Mouse (Mus musculus): ENCODE measurements around the gene Krt8.
"Not testable (repeated sequence)": the region's sequence is repeated elsewhere in the genome, so short reads cannot be mapped to it uniquely, and the experiment has no call there.

Gene Krt8

DNA sequence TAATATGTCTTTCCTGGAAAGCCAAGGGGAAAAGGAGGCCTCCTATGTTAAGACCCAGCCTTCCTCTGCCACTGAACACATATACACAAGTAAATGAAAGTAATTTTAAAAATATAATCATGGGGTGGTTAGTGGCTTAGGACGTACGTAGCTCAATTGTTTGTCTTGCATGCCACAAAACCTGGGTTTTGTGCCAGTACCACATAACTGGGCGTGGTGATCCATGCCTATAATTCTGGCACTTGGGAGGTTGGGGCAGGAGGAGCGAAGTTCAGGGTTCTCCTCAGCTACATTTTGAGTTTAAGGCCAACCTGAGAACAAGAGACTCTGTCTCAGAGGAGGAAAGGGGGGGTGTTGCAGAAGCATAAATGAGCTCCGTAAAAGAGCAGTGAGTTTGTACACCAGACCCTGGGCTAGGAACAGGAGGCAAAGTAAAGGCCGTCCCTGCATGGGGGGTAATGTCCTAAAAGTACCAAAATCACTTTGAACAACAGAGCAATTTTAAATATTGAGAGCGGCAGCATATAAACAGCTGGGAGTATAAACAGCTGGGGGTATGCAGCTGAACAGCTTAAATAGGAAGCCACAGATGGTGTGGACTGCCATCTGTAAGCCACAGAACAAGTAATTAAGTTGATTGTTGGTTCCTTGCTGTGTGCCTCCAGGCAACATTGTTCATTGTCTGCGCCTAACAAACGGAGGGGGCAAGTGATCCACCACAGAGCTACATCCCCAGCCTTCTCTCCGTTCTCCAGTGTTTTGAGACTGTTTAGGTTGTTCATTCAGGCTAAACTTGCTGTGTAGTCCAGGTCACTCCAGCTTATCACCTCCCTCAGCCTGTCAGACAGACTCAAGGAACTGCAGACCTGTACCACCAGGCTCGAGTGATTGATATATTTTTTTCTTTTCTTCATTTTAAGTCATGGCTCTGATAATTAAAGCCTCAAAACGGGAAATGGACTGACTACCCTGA, 3.1 kb upstream of the Krt8 start:
- DNase-seq (ENCODE audit: low spot score in 2 of 2) = no peak

DNA sequence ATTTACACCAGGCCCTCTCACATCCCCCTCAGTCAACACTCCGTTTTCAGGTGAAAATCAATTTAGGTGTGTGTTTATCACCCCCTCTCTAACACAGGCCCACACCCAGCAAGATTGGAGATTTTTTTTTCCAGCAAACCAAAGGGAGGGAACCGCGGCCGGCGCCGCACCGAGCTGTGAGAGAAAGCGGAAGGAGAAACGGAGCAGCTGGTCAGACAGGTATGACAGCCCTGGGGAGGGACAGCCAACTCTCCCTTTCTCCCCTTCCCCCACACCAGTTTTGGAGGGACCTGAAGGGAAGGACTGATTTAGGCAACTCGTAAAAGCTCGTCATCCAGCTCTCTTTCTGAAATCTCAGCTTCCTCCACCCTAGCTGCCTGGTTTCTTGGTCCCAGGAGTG, 2.0 kb upstream of the Krt8 start:
- DNase-seq (ENCODE audit: low spot score in 2 of 2) = no peak

DNA sequence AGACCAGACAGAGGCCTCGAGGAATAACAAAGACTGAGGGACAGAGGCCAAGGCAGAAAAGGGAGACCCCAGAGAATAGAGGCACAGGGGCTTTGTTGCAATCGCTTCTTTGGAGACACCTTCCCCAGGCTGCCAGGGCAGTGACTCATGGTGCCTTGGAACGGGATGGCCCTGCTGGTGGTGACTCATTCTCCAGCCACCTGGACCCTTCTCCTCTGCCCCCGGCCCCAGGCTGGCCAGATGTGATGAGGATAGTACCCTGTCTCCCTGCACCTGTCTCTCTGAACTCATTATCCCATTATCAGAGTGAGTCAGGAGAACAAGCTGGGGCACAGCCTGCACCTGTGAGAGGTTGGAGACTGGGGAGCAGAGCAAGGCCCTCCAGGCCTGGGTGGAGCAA, 1.0 kb upstream of the Krt8 start:
- DNase-seq (ENCODE audit: low spot score in 2 of 2) = no peak

DNA sequence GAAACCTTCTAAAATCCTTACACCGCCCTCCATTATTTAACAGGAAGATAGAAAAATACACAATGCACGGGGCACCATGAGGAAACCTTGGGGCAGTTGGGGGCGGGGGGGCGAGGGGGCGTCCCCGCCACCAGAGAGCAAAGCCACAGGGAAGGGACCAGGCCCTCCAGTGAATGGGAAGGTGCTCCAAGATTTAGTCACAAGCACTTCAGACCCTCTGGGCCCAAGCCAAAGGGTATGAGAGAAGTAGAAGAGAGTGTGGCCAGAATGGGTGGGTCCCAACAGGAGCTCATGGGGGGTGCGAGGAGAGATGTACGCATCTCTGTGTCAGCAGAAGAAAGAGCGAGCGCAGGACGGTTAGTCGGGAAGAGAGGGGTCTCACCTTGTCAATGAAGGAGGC, 766 bp downstream of the Krt8 start:
- no peak for DNase-seq (ENCODE audit: low spot score in 2 of 2)

DNA sequence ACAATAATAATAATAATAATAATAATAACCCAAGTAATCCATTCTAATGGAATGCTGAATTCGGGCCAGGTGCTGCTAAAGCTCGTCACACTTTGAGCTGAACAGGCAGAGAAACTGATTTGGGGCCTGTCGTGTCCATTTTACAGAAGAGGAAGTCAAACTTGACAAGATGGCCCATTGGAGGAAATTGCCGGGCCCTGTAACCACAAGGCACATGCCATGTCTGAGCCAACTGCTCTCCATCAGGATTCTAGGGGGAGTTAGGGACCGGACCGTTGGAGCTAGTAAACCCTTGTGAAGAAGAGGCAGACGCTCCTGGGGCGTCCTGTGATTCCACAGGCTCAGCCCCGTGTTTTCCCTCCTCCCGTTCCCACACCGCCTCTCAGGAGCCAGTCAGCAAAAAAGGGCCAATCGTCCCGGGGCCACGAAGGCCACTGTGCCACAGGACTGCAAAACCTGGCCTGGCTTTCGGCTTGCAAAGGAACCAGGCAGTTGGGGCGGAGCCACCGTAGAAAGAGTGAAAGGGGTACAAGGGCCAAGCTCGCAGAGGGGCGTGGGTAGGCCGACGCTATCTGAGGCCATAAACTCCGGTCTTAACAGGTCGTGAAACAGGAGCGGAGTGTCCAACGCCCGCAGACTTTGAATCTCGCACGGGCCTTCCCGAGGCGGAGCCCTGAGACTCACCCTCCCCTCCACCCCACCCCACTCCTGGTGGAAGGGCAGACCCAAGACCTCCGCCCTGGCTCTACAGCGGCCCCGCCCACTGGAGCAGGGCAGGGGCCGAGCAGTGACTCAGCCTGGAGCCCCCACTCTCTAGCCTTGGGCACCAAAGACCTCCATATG, 1.4 kb downstream of the Krt8 start:
- no peak for DNase-seq (ENCODE audit: low spot score in 2 of 2)

DNA sequence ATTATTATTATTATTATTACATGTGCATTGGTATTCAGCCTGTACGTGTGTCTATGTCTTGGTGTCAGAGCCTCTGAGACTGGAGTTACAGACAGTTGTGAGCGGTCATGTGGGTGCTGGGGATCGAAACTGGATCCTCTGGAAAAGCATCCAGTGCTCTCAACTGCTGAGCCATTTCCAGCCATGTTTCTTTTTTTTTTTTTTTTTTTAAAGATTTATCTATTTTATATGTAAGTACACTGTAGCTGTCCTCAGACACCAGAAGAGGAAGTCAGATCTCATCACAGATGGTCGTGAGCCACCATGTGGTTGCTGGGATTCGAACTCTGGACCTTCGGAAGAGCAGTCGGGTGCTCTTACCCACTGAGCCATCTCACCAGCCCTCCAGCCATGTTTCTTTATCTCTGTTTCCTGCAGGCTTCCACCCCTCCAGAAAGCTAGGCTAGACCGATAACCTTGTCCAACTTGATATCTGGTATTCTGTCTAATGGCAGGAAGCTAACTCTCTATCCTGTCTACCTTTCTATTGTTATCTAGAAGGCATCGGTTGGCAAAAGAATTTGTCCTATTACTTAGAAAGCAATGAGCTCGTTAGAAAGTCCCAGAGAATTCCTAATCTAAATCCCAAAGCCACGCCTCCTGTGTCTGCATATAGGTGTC, 4.5 kb downstream of the Krt8 start:
- DNase-seq (ENCODE audit: low spot score in 2 of 2) = no peak

DNA sequence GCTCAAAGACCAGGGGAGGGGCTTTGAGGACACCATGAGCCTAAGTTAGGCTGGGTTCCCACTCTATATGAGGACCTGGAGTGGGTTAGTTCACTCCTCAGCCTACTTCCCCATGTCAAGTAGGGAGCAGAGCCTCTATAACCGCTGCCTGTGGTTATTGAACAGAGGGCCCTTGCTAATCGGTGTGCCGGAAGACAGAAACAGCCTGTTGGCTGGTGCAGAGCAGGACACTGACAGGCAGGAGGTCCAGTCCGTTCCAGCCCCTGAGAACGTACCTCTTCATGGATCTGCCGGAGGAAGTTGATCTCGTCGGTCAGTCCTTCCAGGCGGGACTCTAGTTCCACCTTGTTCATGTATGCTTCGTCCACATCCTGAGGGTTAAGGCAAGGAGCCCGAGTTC, 5.1 kb downstream of the Krt8 start:
- DNase-seq (ENCODE audit: low spot score in 2 of 2) = no peak

DNA sequence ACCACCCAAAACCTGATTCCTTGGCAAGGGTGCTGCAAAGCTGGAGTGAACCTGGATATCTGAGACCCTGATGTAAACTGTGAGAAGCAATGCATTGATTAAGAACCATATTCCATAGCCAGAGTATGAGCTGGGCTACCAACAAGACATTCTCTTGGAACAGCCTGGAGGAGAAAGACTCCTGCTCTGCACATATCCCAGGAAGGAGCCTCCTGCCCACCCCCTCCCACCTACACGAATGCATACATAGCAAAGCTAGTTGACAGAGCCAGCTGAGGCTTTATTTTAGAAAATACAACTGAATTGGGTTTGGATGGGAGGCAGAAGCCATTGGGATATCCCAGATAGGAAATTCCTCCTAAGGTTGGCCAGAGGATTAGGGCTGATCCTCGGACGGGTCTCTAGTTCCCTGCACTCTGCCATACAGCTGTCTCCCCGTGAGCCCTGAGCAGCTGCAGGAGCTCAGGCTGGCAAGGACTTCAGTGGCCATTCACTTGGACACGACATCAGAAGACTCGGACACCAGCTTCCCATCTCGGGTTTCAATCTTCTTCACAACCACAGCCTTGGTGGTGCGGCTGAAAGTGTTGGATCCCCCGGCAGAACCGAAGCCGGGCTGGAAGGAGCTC, 7.7 kb downstream of the Krt8 start:
- DNase-seq (ENCODE audit: low spot score in 2 of 2) = not testable (repeated sequence)

DNA sequence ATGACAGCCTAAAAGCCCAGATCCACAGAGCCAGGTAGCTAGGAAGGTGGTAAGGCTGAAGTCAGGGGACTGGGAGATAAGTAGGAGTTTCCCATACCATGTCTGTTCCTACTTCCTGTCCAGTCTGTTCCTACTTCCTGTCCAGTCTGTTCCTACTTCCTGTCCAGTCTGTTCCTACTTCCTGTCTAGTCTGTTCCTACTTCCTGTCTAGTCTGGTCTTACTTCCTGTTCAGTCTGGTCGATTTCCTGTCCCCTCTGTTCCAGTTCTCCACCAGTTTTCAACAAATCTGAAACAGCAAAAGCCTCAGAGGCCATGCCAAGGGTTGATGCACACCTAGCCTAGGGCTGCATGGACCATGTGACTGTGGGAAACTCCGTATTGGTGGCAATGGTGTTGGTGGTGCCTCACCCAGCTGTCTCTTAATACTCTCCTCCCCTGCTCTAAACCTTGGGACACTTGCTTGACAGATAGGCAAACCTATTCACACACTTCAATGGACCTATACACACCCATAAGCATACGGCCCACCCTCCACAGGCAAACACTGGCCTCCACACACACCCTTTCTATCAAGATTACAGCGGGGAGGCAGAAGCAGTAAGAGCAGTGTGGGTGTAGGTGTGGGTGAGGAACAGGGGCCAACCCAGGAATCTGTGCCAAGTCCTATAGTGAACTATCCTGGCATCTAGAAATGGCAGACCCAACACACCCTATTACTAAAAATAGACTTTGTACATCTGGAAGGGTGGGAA, 8.6 kb downstream of the Krt8 start:
- DNase-seq (ENCODE audit: low spot score in 2 of 2) = no peak

DNA sequence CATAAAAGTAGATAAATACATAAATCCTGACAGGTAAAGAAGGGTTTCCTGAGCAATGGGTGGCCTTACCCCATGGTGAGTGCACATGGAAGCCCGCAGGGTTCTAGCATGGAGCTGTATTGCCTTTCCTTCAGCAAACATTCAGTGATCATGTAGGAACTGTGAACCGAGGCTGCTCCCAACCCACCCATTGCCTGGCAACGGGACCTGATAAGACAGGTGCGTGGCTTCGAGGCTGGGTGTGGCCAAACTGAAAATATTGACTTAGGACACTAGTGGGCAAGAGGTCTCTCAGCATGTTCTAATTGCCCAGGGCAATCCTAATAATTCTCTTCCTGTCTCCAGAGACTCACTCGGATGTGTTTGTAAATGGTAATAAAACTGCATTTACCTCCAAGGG, 9.9 kb downstream of the Krt8 start:
- no peak for DNase-seq (ENCODE audit: low spot score in 2 of 2)

DNA sequence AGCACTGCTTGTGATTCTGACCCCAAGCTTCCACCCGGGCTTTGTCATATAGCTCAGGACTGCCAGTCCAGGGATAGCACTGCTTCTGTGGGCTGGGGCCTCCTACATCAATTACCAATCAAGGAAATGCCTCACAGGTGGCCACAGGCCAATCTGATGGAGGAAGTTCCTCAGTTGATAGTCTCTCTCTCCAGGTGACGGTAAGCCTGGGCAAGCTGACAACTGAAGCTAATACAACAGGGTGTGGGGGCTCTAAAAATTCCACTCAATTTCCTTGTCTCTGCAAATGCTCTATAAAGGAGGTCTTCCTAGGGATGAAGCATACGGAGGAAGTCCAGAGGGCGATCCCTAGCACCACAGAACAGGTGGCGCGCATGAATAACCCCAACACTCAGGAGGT, 13.3 kb downstream of the Krt8 start:
- no peak for DNase-seq (ENCODE audit: low spot score in 2 of 2)

DNA sequence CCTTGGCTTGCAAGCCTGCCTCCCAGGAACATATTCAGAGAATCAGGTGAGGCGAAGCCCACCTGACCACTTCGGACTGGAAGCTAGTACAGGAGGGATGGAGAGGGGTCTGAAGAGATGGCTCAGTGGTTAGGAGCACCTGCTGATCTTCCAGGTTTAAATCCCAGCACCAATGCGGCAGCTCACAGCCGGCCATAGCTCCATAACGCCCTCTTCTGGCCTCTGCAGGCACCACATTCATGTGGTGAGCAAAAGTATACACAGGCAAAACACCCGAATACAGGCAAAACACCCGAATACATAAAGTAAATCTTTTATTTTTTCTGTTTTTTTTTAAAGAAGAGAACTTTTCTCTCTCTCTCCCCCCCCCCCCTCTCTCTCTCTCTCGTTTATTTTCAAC, 15.6 kb downstream of the Krt8 start:
- DNase-seq (ENCODE audit: low spot score in 2 of 2) = no peak

DNA sequence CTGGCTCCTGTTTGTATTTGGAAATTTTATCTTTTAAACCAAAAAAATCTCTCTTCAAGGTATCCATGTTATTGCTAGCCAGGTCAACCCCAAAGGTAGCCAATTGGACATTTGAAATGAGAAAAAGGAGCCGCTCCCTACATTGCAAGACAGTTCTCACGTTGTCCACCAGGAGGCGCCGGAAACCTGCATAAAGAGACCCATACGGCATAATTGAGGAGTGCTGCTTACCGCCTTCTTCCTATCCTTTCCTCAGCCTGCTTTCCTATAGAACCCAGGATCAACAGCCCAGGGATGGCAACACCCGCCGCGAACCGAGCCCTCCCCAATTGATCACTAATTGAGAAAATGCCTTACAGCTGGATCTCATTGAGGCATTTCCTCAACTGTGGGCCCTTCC, 16.2 kb downstream of the Krt8 start:
- peak; percentile 83 to 90 for DNase-seq (ENCODE audit: low spot score in 2 of 2)

DNA sequence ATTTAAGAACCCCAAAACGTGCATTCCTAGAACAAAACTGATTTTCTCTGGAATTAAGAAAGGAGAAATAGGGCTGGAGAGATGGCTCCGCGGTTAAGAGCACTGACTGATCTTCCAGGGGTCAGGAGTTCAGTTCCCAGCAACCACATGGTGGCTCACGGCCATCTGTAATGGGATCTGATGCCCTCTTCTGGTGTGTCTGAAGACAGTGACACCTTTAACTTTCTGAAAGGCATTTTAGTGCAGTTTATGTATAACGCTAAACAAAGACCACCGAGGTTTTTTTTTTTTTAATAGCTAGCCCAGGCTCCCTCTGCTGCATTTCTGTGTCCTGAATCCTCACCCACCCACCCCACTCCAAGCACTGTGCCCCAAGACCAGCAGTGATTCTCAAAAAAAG, 19.5 kb downstream of the Krt8 start:
- DNase-seq (ENCODE audit: low spot score in 2 of 2) = no peak

DNA sequence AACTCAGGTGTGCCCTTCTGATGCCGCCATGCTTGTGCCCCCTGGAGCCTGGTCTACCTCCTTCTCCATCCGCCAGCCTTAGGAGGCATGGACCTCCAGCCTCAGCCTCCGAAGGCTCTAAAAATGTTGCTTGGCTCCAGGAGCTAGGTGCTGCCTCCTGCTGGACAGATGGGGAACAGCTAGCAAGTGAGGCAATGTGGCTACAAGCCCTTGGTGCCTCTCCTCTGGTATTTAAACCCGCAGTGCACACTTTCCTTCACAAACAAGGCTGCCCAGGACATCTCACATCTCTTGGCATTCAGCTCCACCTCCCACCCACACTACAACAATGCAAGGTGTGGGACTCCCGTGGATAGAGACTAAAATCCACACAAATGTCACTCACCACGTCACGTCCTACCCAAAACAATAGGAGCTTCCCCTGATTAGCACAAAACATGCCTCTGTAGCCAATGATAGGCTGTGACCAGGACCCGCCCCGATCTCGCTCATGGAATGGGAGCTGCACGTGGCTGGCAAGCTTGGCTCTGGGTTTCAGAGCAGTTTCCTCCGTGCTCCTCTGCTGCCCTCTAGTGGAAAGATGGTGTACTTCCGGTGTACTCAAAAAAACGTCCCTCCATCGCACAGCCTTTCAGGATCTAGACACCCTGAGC, 20.2 kb downstream of the Krt8 start:
- DNase-seq (ENCODE audit: low spot score in 2 of 2) = peak; percentile 95 to 96

DNA sequence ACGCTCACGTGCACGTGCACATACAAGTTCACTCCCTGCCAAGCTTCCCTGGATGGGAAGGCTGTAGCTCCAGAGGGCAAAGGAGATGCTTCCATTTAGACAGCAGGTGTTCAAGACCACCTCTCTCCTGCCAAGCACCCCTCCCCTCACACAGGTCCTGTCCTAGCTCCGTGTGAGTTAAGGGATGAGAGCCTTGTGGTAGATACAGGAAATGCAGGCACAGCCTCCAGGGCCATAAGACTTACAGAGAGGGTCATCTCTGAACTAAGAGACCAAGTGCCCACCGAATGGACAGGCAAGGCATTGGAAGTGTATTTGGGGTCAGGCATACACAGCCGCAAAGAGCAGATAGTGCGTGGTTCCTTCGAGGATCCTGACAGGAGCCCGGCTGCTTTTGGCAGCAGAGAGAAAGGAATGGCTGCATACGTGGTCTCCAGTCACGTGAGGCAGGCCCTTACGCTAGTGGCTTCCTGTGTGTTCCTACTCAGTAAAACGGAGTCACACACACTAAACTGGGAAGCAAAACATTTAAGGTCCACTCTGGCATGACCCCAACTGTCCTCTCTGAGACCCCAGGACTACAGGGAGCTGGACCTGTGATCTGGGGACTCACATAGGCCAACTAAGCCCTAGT, 20.9 kb downstream of the Krt8 start:
- DNase-seq (ENCODE audit: low spot score in 2 of 2) = no peak

DNA sequence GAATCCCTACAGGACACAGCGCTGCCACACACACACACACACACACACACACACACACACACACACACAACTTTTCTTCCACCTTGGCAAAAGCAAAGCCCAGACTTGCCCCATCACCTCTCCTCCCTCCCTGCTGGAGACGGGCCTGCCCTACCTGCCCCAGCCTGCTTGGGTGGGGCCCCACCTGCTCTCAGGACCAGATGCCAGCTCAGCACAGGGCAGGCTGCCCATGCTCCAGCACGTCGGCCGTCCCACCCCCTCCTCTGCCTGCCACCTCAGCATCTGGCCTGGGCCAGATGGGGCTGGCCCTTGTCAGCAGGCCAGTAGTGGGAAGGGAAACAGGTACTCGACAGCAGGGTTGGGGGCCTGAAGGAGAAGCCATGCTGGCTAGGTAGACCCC, 23.4 kb downstream of the Krt8 start:
- no peak for DNase-seq (ENCODE audit: low spot score in 2 of 2)

DNA sequence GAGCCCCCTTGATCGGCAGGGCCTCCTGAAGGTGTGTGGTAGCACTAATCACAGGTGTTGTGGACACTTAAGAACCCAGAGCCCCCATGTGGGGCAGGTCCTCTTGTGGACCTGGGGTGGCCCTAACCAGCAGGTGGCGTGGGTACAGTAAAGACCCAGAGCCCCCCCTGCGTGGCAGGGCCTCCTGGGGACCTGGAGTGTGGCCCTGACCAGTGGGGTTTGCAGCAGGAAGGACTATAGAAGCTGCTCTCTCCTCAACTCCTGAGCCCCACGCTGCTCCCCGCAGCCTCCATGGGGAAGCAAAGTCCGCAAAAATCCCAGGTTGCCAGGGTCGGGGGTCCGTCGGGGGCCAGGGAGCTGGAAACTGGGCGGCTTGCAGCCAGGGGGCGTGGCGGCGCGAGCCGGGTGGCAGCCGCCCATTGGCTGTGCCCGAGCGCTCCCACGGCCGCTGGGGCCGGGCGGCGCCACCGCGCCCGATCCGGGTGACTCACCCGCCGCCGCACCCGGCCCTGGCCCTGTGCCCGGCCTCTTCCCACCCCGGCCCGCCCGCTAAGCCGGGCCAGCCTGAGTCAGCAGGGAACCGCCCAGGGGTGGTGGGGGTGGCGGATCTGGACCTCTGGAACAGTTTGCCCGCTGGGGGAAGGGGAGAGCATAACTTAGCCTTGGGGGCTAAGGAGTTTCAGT, 27.1 kb downstream of the Krt8 start:
- DNase-seq (ENCODE audit: low spot score in 2 of 2) = peak; percentile 64 to 73

DNA sequence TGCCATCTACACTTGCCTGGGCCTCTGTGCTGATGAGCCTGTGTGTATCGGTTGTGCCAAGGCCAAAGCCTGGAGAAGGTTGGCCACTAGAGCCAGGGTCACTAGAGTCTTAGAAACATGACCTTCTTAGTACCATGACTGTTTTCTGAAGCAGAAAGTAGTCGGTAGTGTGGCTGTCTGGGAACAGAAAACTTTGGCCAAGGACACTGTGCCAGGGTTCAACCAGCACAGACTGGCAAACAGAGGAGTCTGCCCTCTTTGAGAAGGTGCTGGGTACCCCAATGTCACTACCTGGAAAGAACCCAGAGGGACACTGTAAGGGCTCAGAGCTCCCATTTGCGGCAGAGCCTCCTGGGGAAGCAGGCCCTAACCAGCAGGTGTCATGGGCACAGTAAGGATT, 27.6 kb downstream of the Krt8 start:
- no peak for DNase-seq (ENCODE audit: low spot score in 2 of 2)

DNA sequence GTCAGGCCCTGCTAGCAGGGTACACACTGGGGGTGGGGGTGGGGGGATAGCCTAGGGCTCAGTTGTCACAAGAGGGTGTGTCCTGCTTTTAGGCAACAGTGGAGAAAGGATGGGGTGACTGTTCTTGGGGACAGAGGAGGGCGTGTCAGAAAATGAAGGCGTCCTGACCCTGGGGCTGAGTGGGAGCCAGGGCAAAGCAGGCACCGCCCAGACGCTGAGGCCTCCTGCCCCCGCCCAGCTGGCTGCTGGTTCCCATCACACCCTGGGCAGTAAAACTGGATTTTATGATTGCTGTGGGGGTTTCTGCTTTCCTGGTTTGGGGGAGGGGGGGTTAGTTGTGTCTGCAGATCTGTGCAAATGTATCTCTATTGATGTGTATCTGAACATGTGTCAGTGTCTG, 28.3 kb downstream of the Krt8 start:
- no peak for DNase-seq (ENCODE audit: low spot score in 2 of 2)

Measured in right cerebral cortex, postnatal 10 days (tissue).